Mouse (Mus musculus) CD4-positive helper T cell, adult 2 months (primary cell): Measurements from ENCODE around the gene Retnla.
"Not testable (repeated sequence)": the region's sequence is repeated elsewhere in the genome, so short reads cannot be mapped to it uniquely, and the experiment has no call there.

ENCODE experiments used
- DNase-seq: peaks from one replicate; pipeline ENCODE4 v3.0.0-alpha.2; 2012; ENCODE audit warnings: low read depth, missing footprints, low spot score

Retnla gene

GRCm38 (mm10) chr16:48842266-48842665, at the start of gene Retnla:
Gene Retnla (plus strand): TSS chr16:48842551.
- DNase-seq, result no peak

GRCm38 (mm10) chr16:48798285-48798684, 44.1 kb upstream of the Retnla start:
- no peak for DNase-seq

GRCm38 (mm10) chr16:48799470-48799869, 42.9 kb upstream of the Retnla start:
- no peak for DNase-seq

DNA sequence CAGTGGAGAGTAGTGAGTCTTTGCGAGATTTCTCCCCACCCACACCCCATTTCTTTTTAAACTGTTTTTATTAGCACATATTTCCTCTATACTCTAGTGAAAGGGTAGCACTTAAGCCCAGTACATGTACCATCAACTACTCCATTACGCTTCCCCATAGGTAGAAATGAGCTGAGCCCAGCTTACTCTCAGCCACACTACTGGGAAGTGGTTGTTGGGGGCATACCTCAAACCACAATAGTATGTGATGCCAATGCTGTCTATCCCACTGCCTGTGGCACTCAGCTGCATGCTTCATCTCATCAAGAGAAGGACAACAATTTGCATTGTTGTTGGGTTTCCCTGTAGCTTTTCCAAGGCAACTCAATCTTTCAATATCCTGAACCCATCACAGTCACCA, 41.4 kb upstream of the Retnla start:
- peak; percentile 42 for DNase-seq

- DNase-seq, result no peak
Observed at GRCm38 (mm10) chr16:48805412-48805811, 36.9 kb upstream of the Retnla start.

DNA sequence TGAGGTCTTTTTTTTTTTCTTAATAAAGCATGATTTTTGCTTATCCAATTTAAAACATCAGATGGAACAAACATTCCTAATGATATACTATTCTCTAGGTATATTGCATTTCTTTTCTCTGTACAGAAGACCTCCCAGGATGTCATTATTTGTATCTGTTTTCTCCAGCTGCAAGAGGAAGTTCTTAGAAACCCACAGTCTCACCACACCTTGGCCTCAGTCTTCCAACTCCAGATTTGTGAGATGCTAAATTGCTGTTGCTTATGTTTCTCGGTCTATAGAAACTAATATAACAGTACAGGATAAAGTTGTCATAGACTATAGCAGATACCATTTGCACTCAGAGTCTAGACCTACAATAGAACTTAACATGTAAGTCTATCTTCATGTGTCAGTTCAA, 35.8 kb upstream of the Retnla start:
- DNase-seq, result peak; percentile 24

DNA sequence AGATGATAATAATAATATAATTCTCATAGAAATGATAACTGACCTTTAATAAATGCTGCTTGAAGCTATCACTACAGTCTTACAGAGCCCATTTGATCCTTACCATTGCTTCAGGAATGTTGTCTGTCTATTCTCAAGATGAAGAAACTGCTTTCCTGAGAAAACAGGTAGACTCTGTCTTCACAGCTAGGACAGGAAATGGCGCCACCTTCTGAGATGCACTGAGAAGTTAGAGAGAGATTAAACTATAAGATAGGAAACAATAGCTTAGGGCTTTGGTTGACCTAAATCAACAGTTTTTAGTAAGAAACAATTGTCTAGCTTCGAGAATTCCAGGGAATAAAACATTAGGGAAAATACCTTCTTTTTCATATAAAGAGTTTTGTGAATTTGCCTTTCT, 33.0 kb upstream of the Retnla start:
- DNase-seq, result peak; percentile 53

GRCm38 (mm10) chr16:48811881-48812436, 30.4 kb upstream of the Retnla start:
- DNase-seq, result no peak

DNA sequence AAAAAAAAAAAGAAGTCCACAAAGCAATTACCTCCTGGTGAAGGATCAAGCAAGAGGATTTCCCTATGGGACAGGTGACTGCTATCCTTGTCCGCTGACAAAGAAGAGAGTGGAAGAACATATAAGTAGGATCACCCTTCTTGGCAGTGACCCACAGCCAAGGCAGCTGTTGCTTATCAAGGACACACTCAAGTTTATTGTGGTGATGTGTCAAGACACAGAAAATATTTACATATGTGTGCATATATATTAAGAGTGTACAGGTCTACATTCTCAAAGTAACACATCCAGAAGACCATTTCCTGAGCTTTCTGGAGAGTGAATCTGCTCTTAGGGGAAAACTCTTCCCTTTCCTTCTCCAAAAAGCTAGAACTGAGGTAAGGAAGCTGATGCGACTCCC, 25.7 kb upstream of the Retnla start, which contains the start of gene Retnlb:
Gene Retnlb, plus strand, starts transcription at position 162 of the 400 bp plus-strand sequence.
- DNase-seq, result no peak

DNA sequence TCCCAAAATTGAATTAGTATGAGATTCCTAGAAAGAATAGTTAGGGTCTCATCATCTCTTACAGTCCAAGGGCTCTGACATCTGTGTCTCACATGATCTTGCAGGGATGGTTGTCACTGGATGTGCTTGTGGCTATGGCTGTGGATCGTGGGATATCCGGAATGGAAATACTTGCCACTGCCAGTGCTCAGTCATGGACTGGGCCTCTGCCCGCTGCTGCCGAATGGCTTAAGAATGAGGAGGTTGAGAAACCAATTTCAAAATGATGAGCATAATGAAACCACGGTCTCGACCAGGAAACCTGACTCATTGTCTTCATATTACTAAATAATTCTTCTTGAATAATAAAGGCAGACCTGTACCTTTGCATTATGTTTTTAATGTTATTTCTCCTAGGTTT, 23.8 kb upstream of the Retnla start:
- DNase-seq, result no peak

DNA sequence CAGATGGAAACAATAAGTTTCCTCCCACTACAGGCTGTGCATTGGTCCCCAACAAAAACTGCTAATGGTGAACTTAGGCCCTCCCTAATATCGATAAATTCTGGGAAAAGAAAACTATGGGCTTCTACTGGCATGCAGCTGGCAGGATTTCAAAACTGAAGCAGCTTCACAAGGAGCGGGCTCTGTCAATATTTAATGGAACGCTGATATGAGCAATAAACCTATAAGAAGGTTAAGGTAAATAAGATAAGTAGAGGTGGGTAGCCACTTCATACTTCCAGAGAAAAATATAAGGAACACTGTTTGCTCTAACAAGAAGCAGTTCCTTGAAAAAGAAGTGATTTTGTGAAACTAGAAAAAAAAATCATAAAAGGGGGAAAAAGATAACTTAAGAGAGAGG, 15.9 kb upstream of the Retnla start:
- no peak for DNase-seq

GRCm38 (mm10) chr16:48827625-48828024, 14.7 kb upstream of the Retnla start:
- no peak for DNase-seq

DNA sequence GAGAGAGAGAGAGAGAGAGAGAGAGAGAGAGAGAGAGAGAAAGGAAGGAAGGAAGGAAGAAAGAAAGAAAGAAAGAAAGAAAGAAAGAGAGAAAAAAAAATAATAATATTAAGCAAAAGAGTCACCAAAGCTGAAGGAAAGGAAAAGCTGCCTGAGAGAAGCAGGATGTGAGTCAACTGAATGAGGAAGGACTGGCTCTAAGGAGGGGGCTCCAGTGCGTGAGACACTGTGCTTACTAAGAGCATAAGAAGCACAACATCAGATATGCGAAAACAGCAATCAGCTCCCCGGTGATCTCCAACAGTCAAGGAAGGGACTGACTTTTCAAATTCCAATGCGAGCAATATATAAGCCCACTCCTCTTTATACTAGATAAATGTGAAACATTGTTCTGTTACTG, 13.3 kb upstream of the Retnla start:
- DNase-seq, result no peak

DNA sequence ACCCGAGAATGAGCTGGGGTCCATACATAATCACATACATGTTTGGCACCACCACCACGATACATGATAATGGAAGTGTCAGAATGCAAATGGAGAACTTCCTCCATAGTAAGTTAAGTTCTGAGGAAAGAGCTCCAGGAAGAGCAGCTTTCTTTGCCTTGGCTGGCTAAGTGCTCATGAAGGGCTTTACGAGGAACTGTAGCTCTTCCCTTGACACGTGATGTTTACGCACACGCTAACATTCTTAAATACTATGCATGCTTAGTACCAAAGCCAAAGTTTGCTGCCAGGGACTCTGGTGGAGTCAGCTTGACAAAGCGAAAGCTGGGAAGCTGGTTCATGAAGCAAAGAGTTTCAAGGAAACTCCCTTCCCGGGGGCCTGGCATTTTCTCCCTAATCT, 10.3 kb upstream of the Retnla start:
- no peak for DNase-seq

GRCm38 (mm10) chr16:48833626-48834025, 8.7 kb upstream of the Retnla start:
- DNase-seq, result not testable (repeated sequence)

- no peak for DNase-seq
Observed at GRCm38 (mm10) chr16:48843671-48844386, 1.5 kb downstream of the Retnla start.

DNA sequence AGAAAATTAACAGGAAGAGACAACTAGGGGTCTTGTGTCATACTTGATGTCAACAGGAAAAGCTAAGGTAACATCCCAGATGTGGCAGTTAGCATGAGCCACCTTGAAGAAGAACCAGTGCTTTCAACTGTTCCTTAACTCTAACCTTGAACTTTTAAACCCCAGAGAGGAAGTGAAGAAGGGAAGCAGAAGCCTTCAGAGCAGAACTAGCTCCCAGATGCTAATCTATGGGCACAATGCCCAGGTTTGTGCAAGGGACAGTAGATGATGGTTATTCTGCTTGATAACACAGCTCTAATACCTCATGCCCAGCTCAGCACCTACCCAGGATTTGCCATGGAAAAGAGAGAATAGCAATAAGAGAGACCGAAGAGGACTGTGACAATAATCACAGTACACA, 22.7 kb downstream of the Retnla start:
- DNase-seq, result not testable (repeated sequence)

DNA sequence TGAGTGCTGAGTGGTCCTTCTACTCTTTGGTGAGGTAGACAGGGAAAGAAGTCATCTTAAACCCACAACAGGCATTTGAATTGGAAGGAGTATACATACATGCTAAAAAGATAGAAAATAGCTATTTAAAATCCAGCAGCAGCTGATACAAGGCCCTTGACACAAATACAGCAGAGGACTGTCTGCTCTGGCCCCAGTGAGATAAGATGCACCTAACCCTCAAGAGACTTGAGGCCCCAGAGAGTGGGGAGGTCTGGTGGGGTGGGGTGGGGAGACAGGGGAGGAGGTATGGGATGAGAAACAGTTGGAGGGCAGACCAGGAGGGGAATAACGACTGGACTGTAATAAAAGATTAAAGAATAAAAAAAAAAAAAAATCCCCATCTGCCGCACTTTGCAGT, 25.3 kb downstream of the Retnla start:
- DNase-seq, result no peak

DNA sequence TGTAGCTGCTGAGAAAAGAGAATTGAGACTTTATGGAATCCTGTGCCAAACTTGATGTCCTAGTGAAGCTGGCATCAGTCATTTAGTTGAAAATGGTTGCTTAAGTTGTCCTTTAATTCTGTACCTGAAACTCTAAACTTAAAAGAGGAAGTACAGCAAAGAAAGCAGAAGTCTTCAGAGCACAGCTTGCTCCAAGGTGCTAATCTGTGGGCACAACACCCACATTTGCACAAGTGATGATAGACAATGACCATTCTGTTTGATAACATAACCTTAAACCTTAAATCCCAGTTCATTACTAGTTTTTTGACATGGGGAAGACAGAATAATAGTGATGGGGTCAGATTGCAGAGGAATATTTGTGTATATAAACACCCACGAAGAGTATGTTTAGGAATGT, 26.3 kb downstream of the Retnla start:
- DNase-seq, result no peak

- no peak for DNase-seq
Observed at GRCm38 (mm10) chr16:48869671-48870070, 27.3 kb downstream of the Retnla start.

DNA sequence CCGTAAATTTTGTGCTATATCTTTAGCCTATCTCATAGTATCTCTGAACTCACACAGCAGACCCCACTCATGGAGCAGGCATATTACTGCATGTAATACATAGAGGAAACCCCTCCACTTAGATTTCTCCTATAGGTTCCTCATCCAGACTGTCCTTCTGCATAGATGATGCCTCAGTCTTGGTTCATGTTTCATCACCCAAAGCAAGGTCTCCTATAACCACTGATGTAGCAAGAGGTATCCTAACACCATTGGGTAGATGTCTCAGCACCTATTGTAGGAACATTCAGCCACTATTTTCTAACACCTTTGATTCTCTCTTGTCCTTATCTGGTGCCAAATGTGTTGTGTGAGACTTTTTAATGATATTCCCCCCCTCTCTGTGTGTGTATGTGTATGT, 29.4 kb downstream of the Retnla start:
- DNase-seq, result no peak

- no peak for DNase-seq
Observed at GRCm38 (mm10) chr16:48872321-48872720, 30.0 kb downstream of the Retnla start, which contains the start of gene Retnlg. Gene Retnlg (plus strand): TSS chr16:48872621.

DNA sequence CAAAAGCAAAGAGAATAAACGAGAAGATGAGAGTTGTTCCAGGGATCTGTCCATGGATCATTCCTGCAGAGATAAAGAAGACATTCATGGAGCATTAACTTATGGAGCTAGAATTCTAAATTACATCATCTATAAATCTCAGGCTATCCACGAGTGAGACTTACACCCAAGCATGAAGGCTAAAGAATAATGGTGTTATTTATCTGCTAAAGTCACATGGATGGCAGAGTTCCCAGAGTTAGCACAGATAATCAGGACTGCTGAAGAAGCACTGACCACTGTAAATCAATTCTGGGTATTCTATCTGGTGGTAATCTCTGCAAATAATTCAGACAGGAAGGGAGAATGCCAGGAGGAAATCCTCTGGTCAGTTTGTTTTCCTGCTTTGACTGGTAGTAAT, 48.4 kb downstream of the Retnla start:
- DNase-seq, result no peak
